Mouse (Mus musculus) embryonic fibroblast, embryonic 13.5 days (primary cell): ENCODE data around the gene Spin1. TPM values are rescaled to one million over a fixed set of nuclear protein-coding genes. Genes with fewer than 3 reads are reported as not detected.
A peak's percentile ranks its signal among the peaks of the same experiment; 100 is the strongest.

Experiments used
- H3K27ac ChIP-seq: 2 replicates; pipeline ENCODE4 v1.5.1; 2012; ENCODE audit warnings: low read length, control low read depth, inconsistent platforms; ENCODE audit not compliant: insufficient read depth
- H3K4me1 ChIP-seq: 2 replicates; pipeline ENCODE4 v1.6.1; 2011; ENCODE audit warnings: low read length; ENCODE audit not compliant: control insufficient read depth, insufficient read depth
- H3K4me3 ChIP-seq: 2 replicates; pipeline ENCODE4 v1.5.1; 2011; ENCODE audit warnings: mild to moderate bottlenecking, control low read depth, low read length; ENCODE audit not compliant: insufficient read depth
- CTCF ChIP-seq: IDR thresholded peaks from 2 replicates; pipeline ENCODE4 v1.5.1; 2011; ENCODE audit warnings: mild to moderate bottlenecking, control low read depth, low read length, moderate library complexity, borderline replicate concordance; ENCODE audit not compliant: insufficient read depth
- POLR2A ChIP-seq: IDR thresholded peaks from 2 replicates; pipeline ENCODE4 v1.6.1; 2011; ENCODE audit warnings: low read depth, mild to moderate bottlenecking, control low read depth, low read length, moderate library complexity
- polyA plus RNA-seq: library from polyadenylated mRNA; stranded (reverse); fragments of >200 nt; gene quantifications from 2 replicates; pipeline ENCODE4 v1.2.4, GENCODE M21; 2011; ENCODE audit warnings: low read depth; ENCODE audit not compliant: missing spikeins, insufficient read length

Gene Spin1
- polyA plus RNA-seq, 1 experiment = 97.1 TPM

DNA sequence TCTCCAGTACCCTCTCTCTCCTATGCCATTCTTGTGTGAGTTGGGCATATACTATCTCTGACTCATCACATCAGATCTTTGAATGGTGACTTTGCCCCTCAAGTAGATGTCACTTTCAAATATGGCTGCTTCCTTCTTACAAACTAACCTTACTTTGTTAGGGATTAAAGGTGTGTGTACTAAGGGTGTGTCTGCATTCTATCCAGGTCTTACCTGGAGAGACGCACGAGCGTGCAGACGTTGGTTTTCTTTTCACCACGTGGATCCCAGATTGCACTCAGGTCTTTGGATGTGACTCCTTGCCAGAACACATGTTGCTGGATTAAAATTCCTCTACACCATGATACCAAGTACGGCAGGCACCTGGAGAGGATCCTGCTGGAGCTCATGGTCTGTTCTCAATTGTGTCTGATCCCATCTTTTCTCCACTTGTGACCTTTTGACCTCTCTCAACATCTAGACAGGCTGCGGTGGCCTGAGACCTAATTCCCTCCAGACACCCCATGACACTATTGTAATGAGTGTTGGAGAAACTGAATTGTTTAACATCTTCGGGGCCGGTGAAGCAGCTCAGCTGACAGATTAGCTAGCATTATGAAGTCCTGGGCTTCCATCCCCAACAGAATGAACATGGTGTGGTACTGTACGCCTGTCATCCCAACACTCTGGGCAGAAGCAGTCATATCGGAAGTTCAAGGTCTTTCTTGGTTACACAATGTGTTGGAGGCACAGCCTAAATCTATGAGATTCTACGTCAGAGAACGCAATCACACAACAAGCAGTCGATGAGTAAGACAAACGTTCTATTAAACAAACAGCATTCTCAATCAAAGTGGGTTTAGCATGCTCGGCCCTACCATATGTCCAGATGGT is 6.1 kb upstream of the Spin1 start:
- TF ChIP-seq CTCF (no peak), POLR2A (no peak)
- Histone ChIP-seq H3K4me3 (no peak overlapping the region), H3K4me1 (peaks cover 2% of the 10 kb centered on the region; the same call in 1 of the 2 replicates), H3K27ac (no peak overlapping the region)

DNA sequence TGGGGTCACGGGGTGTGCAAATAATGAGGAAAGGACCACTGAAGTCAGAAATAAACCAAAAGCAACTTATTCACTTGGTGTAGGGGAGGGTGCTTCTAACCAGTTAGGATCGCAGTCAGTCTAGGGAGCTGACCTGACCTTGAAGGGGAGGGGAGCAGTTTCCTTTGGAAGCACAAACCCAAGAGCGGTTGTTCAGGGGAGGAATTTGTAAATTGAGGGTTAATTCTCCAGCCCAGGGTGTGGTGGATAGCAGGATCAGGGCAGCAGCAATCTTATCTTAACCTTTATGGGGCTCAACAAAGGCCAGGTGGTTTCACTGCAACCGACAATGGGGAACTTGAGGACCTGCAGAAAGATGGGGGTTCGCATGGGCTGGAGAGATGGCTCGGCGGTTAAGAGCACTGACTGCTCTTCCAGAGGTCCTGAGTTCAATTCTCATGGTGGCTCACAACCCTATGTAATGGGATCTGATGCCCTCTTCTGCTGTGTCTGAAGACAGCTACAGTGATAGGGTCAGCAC is 5.4 kb upstream of the Spin1 start:
- TF ChIP-seq POLR2A = no peak
- no peak for TF ChIP-seq CTCF
- Histone ChIP-seq H3K27ac (no peak overlapping the region), H3K4me1 (peaks cover 2% of the 10 kb centered on the region; the same call in 1 of the 2 replicates), H3K4me3 (no peak overlapping the region)

DNA sequence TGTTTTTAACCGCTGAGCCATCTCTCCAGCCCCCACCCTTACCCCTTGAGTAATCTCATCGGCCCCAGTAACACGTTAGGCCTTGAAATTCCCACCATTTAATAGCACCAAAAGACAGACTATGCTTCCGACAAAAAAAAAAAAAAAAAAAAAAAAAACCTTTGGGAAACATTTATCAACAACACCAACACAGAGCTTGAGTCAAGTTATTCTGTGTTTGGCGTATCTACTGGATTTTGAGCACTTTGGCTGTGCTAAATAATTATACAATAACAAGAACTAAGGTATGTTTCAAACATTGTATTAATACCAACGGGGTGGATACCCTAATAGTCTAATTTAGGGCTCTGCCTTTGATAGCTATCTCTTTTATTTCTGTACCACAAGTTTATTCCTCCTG is 4.0 kb upstream of the Spin1 start:
- H3K4me1 ChIP-seq = peaks cover 2% of the 10 kb centered on the region; the same call in 1 of the 2 replicates
- no peak for TF ChIP-seq CTCF
- no peak for TF ChIP-seq POLR2A
- no peak overlapping the region for H3K27ac ChIP-seq
- no peak overlapping the region for H3K4me3 ChIP-seq

DNA sequence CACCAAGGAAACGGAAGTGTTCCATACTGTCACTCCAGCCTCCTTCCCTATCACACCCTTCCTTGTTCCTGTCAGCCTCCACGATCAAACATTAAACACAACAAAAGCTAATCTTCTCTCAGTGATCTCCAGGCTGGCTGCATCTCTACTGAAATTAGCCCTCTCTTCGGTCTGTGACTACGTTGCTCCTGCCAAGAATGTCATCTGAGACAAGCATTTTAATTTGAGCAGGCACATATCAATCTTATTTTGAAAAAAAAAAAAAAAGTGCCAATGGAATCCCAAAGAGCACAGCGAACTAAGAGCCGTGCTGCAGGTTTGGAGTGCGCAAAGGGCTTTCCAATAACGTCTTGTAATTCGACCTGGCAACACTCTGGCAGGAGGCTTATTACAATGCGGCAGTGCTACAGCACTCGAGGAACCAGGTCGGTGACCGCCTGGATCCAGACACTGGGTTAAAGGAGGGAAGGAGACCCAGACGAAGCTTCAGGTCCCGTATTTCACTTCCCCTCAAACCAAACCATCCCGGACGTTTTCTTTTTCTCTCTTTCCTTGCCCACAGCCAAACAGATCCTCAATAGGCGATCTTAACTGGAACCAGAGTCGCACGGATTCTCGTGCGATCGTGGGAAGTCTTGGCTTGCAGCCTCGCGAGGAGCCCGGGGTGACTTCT is 984 bp upstream of the Spin1 start:
- H3K4me3 ChIP-seq = peak overlapping the region; percentile 56
- TF ChIP-seq CTCF = no peak
- TF ChIP-seq POLR2A = no peak; the same call in 1 of the 2 replicates
- H3K27ac ChIP-seq = peak overlapping the region; percentile 11; the same call in 1 of the 2 replicates
- peaks cover 2% of the 10 kb centered on the region; the same call in 1 of the 2 replicates for H3K4me1 ChIP-seq

DNA sequence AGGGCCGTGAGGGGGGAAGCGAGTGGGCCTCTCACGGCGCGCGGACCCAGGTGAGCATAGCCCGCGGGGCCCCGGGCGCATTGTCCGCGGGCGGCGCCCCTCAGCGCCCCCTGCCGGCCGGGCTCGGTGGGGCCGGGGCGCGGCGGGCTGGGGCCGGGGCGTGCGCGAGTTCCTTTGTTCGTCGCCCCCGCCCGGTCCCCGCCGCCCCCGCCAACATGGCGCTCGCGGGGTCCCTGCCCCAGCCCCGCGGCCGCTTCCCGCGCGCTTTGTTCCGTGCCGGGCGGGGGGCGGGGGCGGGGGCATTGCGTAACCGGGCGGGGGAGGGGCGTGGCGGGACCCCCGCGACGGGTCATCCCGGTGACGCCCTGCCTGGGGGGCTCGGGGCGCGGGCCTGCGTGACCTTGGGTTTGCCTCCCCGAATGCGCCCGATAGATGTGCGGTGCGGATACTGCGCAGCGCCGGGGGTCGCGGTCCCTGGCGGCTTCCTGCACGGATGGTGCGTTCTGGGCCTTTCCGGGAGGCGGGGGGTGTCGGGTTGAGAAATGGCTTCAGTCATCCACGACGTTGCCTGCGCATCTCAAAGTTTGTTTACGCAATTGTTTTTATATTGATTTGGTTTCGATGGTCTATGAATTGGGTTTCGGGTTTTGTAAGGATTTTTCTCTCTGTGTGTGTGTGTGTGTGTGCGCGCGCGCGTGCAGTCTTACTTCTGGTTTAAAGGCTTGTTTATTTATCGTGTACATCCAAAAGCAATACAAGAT is 516 bp downstream of the Spin1 start:
- peak overlapping the region; percentile 85 for H3K27ac ChIP-seq
- TF ChIP-seq POLR2A = 0 out of 2 replicates have a peak, but pooled peaks have one; percentile 12
- no peak for TF ChIP-seq CTCF
- peaks cover 2% of the 10 kb centered on the region; the same call in 1 of the 2 replicates for H3K4me1 ChIP-seq
- peak overlapping the region; percentile 85 for H3K4me3 ChIP-seq

DNA sequence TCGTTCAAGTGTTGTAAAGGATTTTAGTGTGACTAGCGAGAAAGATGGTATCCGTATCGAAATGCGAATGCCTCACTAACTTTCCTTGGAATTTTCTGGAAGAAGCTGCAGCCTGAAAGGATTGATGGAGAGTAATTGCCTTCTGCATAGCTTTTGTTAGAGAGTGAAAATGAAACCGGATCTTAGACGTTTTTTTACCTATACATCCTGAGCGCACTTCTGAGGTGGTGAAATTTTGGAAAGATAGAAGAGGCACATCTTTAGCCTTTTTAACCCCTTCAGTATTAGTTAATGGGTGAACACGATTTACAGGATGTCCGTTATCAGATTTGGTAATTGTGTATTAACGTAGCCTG is 1.1 kb downstream of the Spin1 start:
- TF ChIP-seq CTCF (no peak), POLR2A (no peak)
- H3K4me1 ChIP-seq = peaks cover 2% of the 10 kb centered on the region; the same call in 1 of the 2 replicates
- H3K4me3 ChIP-seq = peak overlapping the region; percentile 85
- peak overlapping the region; percentile 83 for H3K27ac ChIP-seq

DNA sequence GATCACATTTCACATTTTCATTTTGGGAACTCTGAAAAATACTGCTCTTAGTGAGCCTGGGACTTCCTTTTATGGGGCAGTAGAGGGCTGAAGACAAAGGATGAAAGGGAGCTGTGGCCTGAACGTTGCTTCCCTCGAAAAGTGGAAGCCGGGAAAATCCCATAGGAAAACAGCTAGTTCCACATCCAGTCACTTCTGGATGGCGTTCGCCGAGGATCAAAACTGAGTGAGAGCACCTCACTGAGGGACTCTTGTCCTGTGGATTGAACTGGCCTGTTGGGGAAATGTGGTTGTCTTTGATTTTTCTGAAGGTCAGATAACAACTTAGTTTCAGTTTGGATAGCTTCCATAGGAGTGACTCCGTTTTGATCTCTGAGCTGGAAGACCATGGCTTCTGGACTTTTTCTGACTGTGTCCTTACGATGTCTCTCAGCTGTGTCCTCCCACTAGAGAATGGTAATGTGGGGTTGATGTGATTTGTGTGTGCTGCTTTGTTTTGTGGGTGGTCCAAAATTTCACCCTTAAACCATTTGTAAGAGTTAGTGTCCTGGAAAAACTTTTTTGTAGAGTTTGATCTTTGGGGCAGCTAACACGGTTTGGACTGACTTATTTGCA is 2.5 kb downstream of the Spin1 start:
- H3K4me1 ChIP-seq = peaks cover 2% of the 10 kb centered on the region; the same call in 1 of the 2 replicates
- H3K4me3 ChIP-seq = no peak overlapping the region
- no peak overlapping the region for H3K27ac ChIP-seq
- TF ChIP-seq CTCF (no peak), POLR2A (no peak)

DNA sequence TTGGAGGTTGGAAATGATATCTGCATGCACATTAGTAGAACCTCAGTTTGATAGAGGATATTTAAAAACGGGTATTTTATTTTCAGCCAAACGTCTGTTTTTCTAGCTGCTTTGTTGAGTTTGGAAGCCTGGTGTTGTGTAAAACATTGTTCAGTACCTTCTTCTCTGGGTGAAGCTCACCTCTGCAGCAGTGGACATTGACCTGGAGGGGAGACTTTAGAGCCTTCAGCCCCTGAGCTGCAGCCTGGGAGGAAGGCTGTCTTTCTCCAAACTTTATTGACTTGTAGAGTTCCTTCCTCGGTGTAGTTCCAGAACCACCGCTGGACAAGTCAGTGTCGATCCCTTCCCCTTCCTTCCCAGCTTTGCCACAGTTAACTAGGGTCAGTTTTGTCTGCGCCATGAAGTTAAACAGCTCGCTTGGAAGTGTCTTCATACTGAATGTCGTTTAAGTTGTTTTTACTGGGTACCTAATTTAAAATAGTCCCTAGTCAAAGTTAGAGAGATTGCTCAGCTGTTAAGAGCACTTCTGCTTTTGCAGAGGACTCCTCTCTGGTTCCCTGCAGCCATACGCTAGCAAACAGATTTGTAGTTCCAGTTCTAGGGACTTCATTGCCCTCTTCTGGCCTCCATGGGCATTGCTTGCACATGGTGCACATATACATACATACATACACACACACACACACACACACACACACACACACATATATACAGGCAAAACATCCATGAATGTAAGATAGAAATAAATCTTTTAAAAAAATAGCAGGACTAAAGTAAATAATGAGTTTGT is 3.4 kb downstream of the Spin1 start:
- TF ChIP-seq POLR2A = no peak
- TF ChIP-seq CTCF = no peak
- no peak overlapping the region for H3K27ac ChIP-seq

More for the DNA sequence above, 3.4 kb downstream of the Spin1 start:
- Histone ChIP-seq H3K4me1 (peaks cover 2% of the 10 kb centered on the region; the same call in 1 of the 2 replicates), H3K4me3 (no peak overlapping the region)
